In the genomic region with DNA sequence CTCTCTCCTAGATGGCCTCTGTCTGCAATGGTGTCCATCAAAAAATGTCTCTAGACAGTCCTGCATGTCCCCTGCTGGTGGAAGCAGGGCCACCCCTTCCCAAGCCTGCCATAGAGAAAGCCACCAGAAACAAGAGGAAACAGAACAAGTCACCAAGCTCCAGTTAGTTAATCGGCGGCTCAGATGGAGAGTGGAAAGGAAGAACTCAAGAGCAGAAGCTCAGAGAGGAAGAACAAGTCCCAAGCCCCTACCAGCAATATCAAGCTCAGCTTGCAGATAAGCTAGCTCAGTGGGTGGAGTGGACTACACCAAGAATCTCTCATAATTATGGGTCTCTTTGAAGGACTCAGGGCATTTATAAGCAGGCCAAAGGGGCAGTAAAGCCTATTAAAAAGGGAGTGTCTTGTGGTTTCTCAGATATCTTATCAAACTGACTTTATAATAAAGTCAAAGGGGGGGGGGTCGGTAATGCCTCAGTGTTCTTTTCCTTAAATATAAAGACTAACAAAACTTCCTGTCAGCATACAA, we compare ENCODE assay signal across 21 mouse cellular contexts.
"Had no signal": no experiment of that assay in that cellular context is flagged by ENCODE, and none has a peak within 500 bp of the region (broad histone marks: within the 10 kb centered on the region; RNA-seq: fewer than 3 reads in every experiment).

No protein-coding gene starts in this region.

- H3K27me3 ChIP-seq: liver, embryonic 13.5 days had no signal

- H3K4me3 ChIP-seq: gastrocnemius, adult 2 months; heart, embryonic 10.5 days; heart, embryonic 12.5 days; hindbrain, embryonic 10.5 days; hindbrain, embryonic 12.5 days; limb, embryonic 10.5 days; limb, embryonic 12.5 days; liver, embryonic 13.5 days; liver, embryonic 15.5 days had no signal

- H3K27ac ChIP-seq: gastrocnemius, adult 2 months; heart, embryonic 10.5 days; hindbrain, embryonic 10.5 days; hindbrain, embryonic 12.5 days; hindbrain, embryonic 14.5 days; limb, embryonic 10.5 days; limb, embryonic 12.5 days; liver, embryonic 13.5 days; liver, embryonic 15.5 days had no signal

- H3K36me3 ChIP-seq: heart, embryonic 10.5 days; heart, embryonic 12.5 days; hindbrain, embryonic 10.5 days; hindbrain, embryonic 12.5 days; limb, embryonic 10.5 days; limb, embryonic 12.5 days; liver, embryonic 13.5 days; liver, embryonic 15.5 days had no signal

- H3K4me1 ChIP-seq: hindbrain, embryonic 12.5 days; limb, embryonic 10.5 days; limb, embryonic 12.5 days; liver, embryonic 13.5 days; liver, embryonic 15.5 days had no signal

- DNase-seq: gastrocnemius, adult 2 months; gastrocnemius, postnatal 10 days; gastrocnemius, postnatal 25 days; heart, adult 18-20 months; heart, postnatal 10 days; heart, postnatal 4 days; kidney, adult 11 months; kidney, adult 8-10 months; kidney, postnatal 10 days; kidney, postnatal 25 days; layer of hippocampus, adult 9-11 months; liver; liver, embryonic 13.5 days had no signal
